Mouse (Mus musculus): ENCODE measurements around the gene Nhsl2.

- TF ChIP-seq POLR2A (IDR thresholded peaks at IDR 0.05; ENCODE audit: extremely low read depth, insufficient read depth, low read length), result no peak
- TF ChIP-seq CTCF (IDR thresholded peaks at IDR 0.05; ENCODE audit: extremely low read depth, insufficient read depth, low read length), result no peak
Measured at GRCm38 (mm10) chrX:102101886-102102285, 252.7 kb downstream of the Nhsl2 start.

Data from cortical plate, adult 2 months (tissue).